Mouse (Mus musculus): ENCODE measurements around the gene Idh3a. TPM values are rescaled to one million over a fixed set of nuclear protein-coding genes. Genes with fewer than 3 reads are reported as not detected.
"Not testable (repeated sequence)": the region's sequence is repeated elsewhere in the genome, so short reads cannot be mapped to it uniquely, and the experiment has no call there.

Gene Idh3a
- total RNA-seq (2021), result 100 to 1,000 TPM; 502 TPM

DNA sequence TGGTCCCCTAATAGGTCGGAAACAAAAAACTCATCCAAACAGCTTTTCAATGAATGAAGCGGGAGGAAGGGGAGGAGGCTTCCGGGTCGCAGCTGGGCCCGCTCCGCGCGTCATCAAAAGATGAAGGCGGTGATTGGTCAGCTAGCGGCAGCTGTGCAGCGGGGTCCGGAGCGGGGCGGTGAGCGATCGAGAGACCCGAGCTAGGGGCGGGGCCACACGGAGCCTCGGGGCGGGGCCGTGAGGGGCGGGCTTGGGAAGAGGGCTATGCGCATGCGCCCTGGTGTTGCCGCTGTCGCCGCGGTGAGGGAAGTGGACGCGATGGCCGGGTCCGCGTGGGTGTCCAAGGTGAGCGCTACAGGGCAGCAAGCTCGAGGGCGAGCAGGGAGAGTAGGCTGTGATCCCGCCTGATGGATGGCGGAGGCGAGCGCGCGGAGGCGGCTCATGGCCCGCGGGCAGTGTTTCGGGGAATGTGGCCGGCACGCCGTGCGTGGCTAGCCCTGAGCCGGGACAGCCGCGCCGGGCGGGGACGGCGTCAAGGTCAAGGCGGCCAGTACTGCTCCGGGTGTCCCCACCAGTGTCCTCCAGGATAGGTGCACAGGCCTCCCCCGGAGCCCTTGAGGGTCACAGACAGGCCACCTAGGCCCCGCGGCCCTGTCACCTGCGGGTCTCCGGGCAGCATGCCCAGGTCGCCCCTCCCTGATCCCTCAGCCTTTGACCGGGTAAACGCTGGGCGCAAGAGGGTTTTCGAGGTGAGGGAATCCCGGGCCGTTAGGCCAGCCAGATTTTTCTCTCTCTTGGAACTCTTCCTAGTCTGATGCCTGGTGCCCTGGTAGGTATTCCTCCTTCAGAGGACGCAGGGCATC is at the start of gene Idh3a:
Gene Idh3a (plus strand): TSS at position 136 of the 863 bp plus-strand sequence.
- DNase-seq, result peak; percentile 100

DNA sequence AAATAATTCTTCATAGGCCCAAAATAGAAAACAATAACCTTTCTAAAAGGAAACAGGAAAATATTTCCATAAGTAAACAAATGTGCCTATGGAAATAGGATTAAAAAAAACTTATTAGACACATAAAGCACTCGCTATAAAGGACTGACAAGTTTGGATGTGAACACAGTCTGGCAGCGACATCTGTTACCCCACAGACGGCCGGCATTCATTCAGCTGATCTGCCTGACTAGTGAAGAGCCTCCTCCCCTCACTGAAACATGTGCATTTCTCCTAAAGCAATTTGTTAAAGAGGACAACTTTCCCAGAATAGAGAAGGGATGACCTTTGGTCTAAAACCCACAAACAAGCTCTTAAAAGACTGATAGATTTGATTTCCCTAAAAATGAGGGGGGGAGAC is 49.1 kb upstream of the Idh3a start:
- no peak for DNase-seq

DNA sequence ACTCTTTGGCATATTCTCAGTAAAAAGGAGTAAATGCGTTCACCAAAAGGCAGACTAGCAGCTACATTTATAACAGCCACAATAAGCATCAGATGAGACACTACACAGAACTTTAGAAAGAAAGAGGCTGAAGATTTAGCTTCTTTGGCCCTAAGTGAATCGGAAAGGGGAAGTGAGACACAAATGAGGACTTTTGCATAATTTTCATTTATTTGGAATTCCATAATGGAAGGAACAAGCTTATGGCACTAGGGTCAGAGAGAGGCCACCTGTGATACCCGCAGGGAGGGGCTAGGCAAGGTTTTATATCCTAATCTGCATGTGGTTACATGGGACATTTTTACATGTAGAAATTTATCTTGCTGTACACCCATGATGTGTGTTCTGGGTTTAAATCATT is 48.7 kb upstream of the Idh3a start:
- no peak for DNase-seq

DNA sequence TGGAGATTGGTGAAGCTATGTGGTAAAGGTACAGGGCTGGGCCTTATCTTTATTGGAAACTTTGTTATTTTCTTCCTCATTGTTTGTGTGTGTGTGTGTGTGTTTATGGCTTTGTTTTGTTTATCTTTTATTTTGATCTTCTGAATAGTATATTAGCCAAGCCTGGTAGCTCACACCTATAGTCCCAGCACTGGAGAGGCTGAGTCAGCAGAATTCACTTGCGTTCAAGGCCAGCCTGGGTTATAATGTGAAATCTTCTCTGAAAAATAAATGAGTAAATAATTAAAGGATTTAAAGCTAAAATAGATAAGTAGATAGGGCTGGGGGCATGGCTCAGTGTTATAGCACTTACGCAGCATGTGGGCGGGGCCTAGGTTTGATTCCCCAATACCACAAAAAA is 47.9 kb upstream of the Idh3a start:
- no peak for DNase-seq

DNA sequence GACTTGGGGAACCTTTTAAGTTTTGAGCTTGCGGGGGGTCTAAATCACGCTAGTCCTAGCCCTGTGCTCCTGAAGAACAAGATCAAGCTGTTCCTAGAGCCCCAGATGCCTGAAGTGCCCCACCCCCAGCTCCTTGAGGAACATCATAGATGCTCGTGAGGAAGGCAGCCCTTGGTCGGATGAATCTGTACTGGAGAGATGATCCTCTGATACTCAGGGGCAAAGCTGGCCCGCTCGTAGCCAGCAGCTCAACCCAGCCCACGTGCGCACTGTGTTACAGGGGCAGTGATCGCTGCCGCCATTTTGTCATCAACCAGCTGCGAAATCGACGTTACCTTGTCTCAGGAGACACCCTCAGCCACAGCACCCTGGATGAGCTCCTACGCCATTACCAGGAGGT is 47.5 kb upstream of the Idh3a start, which contains the start of gene Sh2d7:
Gene Sh2d7 (plus strand): TSS at position 301 of the 400 bp plus-strand sequence.
- no peak for DNase-seq

DNA sequence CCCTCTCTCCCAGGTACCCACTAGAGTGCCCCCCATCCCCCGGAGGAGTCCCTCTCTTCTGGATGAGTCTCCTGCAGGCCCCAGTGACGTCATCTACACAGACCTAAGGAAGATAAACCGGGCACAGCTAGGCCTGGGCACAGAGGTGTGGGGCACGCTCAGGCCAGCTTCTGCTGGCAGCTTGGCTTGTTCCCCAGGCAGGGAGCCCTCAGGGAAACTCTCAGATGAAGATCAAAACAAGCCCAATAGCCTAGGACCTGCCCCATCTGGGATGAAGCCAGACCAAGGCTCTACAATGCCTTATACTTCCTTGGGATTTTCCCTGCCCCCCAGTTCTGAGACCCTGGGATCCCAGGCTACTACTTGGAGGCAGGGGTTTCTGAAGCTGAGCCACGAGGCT is 45.3 kb upstream of the Idh3a start:
- DNase-seq, result no peak

DNA sequence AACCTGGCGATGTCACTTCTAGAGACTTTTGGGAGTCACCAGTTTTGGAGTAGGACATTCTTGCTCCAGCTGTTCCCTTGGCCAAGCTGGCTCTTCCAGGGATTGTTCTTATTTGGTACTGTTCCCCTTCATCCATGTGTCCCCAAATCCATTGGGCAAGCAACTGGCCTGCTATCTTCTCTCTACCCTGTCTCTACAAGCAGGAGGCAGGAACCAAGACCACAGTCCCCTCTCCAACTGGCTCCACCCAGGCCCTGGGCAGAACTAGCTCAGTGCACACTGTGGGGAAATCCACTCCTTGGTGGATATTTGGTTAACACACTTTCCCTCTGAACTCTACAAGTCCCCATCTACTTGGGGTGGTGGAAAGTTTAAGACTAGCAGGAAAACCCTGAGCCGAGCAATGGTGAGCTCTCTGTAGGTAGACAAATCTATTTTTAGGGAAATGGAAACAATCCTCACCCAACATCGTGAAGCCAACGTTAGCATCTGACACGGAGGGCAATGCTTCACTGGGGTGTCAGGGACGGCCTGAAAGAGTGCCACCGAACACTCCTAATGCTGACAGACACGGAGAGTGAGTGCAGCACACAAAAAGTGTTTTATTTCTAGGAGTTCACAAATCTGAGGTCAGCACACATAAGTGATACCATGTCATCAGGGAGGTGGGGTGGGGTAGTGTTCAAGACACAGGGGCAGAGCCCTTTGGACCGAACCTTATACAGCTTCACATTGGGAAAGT is 41.8 kb upstream of the Idh3a start:
- DNase-seq, result no peak

DNA sequence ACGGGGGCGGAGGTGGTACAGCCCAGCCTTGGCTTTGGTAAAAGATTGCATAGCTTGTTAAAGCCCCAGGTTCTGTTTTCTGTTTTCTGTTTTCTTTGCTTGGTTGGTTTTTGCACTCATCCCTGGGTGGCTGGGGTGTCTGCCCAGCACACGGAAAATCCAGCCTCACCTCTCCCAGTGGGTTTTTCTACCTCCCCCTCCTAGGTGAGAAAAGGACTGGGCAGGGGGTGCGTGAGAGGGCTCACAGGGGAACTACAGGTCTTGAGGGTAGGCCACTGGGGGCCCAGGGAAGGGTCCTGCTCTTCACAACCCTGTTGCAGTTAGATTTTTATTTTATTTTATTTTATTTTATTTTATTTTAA is 41.2 kb upstream of the Idh3a start:
- no peak for DNase-seq

DNA sequence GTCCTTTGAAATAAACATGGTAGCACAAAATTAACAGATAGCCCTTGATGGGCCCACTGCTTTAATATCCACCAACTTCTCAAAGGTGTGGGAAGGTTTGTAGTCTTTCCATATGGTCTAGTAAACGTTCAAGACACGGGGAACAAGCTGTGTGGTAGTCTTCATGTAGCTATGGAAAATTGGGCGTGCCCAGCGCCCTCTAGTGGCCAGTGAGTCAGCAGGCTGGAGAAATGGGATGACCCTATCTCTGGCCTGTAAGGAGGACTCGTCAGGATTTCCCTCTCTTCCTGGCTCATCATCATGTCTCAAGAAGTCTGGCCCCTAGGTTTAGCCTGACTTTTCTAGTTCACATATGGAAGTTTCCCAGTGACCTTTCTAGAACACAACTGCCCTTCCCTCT is 38.6 kb upstream of the Idh3a start:
- peak; percentile 71 for DNase-seq

DNA sequence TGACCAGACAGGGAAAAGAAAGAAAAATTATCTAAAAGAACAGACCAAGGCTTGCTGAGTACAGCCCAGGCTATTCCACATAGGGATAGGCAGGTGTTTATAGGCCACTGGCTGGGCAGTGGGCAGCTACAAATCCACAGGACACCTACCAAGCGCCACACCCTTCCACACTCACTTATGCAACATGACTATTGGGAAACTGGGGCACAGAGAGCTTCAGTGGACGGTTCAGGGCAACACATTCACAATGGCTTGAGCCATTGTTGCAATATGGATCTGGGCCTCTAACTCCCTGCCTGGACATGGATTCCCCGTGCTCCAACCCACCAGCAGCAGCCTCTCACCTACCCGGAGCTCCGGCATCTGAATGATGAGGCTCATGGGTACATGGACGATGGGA is 36.7 kb upstream of the Idh3a start:
- no peak for DNase-seq

DNA sequence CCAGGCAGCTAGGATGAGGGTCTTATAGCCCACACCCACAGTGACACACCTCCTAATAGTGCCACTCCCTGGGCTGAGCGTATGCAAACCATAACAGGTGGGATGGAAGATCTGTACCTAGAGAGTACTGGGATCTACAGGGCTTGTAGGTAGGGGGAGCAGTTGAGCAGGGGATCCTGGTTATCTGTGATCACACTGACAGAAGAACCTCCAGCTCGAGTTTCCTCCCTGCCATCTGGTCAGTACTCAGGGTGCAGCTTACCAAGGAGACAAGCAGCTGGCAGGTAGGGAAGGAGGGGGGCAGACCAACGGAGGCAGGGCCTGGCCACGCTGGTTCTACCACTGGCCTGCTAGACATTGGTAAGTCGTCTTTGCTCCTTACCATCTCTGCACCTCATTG is 33.7 kb upstream of the Idh3a start:
- DNase-seq, result peak; percentile 18

DNA sequence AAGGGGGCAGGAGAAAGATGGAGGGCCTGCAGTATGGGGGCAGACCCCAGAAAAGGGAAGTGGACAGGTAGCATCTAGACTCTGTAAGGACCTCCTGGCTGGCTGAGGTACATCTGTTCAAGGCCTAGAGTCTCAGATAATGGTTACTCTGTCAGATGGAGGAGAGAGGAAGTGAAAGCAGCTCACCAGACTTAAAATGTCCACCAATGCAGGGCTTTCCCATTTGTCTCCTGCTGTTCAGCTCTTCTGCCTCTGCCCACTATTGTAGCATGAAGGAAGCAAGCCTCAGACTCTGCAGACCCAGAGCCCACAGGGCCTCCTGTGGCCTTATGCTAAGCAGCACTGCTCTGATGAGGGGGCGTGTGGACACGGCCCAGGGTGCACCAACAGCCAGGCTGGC is 31.1 kb upstream of the Idh3a start:
- DNase-seq, result no peak

DNA sequence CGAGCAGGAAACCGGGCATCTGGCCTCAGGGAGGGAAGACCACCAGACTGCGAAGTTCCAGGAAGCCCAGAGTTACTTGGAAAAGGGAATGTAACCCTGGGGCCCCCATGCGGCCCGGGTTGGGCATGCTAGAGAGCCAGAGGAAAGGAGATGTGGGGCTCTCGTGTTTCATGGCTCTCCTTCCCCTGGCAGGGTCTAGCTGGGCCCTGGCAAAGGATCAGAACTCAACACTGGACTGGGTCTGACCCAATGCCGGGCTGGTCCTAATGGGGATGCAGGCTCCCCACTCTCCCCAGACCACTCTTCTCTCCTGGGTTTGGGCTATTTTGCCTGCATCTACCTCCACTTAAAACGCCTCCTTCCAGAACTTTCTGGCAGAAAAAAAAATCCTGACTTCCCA is 27.4 kb upstream of the Idh3a start:
- DNase-seq, result no peak

DNA sequence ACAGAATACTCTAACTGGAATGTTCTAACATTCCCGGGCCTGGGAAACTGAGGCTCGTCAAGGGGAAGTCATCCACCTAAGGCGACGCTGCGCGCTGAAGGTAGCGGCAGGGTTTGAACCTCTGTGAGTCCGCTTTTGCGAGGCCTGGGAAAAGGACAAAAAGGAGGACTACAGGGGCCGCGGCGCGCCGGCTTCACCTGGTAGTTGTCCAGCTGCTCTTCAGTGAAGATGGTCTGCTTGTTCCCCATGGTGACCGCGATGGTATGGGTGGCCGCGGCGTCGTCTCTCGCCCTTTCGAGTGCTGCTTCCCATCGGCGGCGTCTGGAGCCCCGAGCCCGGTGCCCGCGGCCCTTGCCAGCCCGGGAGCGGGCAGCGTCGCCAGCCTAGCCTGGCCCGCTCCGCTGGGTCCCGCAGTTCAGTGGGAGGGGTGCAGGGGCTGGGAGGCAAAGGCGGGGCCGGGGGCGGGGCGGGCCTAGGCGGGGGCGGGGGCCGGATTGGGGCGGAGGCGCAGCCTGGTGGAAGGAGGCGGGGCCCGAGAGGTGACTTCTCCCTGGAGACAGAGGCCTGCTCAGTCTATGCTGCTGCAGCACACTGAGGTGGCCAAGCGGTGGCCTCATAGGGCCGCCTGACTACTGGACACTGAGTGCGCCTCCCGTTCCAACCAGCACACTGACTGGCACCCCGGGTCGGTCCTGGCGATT is 26.2 kb upstream of the Idh3a start, which contains the start of gene Cib2:
Gene Cib2 (minus strand): TSS at position 448 of the 701 bp plus-strand sequence.
- peak; percentile 83 for DNase-seq

DNA sequence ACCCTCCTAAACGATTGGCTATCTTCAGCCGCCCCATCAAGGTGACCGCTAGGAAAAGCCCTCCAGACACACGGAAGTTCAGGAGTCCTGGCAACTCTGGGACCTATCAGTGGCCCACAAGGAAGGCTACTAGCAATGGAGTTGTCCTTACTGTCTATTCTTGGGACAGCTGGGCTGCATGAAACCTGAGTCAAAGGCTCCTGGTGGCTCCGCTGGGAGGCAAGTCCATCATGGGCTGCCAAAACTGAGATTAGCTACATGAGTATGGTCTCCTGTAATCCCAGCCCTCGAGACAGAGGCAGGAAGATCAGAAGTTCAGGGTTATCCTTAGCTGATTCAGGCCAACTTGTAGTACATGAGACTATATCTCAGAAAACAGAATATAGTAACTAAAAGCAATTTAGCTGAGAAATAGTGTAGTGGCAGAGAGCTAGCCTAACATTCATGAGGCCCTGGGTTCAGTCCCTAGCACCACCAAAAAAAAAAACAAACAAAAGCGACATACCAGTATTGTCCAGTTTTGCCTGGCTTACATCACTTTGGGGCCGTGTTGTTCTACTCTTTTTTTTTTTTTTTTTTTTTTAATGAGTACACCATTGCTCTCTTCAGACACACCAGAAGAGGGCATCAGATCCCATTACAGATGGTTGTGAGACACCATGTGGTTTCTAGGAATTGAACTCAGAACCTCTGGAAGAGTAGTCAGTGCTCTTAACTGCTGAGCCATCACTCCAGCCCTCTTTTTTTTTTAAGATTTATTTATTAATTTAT is 25.1 kb upstream of the Idh3a start:
- no peak for DNase-seq

DNA sequence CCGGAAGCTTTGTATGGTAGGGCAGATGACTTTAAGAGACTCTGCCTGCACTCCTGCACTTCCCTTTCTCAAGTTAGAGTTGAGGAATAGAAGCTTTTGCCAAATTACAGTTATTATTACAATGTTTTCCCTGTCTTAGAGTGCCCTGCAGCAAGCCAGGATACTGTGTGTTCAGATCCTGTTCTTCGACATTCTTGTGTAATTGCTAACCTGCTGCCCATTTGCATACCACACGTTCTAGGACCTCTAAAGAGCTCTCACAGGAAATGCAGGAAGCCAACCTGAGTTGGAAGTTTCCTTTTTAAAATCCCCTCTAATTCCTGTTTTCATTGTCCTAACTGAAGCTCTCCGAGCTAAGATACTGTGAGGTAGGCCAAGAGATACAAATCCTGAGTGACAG is 19.2 kb upstream of the Idh3a start:
- DNase-seq, result no peak

DNA sequence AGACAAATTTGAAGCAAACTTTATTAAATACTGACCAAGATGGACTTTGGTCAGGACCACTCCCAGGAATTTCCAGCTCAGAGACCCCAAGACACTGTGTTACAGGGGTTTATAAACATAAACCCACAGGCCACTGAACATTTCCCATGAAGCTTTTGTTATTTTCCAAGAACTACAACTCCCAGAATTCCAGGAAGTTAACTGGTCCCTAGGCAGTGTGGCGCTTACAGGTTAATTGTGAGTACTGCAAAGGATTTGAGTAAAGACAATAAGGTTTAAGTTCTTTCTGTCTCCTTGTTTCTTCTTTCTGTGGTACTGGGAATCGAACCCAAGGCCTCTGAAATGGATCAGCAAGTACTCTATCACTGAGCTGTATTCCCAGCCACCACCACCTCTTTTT is 17.4 kb upstream of the Idh3a start:
- DNase-seq, result no peak

DNA sequence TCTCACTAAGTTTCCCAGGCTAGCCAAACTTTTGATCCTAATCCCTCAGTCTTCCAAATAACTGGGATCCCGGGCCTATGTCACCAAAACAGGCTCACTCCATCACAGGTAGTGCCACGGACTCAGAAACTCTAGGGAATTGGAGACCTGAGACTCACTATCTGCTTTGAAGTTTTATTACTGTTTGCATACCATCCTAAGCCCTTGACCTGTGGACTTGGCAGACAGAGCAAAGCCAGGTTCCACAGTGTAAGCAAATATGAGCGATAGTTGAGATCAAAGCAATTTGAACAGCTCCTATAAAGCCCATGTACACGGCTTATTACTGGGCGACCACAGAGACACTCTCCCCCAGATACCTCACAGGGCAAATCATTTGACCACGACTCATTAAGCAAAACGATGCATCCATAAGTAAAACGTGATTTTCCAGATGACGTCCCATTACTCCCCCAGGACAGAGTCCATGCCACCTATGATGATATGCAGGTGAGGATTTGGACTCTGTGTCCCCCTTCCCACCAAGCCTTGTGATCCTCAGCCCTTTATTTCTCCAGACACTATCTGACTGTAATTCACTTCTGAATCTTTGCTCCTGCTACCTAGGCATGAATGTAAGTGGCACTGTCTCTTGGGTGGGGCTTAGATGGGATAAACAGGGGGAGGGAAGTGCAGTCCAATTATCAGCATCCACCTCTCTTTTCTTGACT is 14.8 kb upstream of the Idh3a start:
- no peak for DNase-seq

DNA sequence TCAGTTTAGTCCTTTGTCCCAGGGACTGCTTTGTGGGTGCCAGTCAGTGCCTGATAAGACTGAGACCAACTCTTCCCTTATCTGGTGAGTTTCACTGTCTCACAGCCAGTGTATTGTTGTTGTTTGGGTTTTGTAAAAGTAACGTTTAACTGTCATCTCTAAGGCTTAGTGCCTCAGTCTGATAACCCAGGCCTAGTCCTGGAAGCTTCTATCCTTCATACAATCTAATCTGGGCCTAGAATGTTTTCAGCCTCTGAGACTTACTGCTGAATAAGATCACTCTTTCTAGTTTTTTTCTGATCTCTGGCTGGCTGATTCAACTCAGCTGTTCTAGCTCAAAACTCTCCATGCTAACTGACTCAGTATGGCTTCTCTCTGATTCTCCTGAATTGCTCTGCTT is 2.4 kb upstream of the Idh3a start:
- no peak for DNase-seq

DNA sequence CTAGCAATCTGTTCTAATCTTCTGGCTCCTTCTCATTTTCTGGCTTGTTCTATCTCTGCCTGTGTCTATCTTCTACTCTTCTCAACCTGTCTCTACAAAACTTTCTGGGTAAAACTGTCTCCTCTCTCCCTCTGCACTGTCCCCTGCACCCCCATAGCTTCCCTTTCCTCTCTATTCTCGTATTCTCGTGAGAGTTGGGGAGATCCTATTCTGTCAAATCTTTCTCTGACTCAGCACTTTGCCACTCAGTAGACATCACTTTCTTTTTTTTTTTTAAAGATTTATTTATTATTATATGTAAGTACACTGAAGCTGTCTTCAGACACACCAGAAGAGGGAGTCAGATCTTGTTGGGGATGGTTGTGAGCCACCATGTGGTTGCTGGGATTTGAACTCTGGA is 2.0 kb upstream of the Idh3a start:
- not testable (repeated sequence) for DNase-seq

DNA sequence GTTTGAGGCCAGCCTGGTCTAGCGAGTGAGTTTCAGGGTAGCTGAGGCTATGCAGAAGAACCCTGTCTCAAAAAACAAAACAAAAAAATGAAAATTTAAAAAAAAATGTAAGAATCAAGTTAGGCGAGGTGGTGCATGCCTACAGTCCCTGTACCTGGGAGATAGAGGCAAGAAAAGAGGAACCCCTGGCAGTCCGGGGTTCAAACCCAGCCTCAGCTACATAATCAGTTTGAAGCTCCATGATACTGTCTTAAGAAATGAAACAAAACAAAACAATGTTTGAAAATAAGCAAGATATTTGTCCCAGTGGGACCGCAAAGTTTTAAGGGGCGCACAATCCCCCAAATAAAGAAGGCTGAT is 315 bp upstream of the Idh3a start:
- no peak for DNase-seq

DNA sequence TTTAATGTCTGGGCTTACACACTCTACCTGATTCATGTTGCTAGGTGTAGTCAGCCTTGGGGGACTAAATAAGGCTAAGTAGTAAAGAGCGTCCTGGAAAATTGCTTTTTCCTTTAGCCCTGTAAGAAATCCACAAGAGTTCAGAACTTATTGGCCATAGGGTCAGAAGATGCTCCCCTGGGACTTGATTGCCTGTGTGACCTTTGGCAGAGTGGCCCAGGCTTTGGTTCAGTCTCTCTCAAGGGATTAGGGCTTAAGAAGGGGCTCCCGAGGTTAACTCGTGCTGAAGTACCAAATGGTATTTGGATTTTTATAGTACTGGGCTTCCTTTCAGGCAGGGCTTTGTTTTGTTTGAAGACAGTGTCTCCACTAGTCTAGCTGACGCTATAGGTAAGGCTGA is 1.7 kb downstream of the Idh3a start:
- no peak for DNase-seq
